Mouse (Mus musculus): ENCODE data around the gene Ppef2. TPM values are rescaled to one million over a fixed set of nuclear protein-coding genes. Genes with fewer than 3 reads are reported as not detected.
A peak's percentile ranks its signal among the peaks of the same experiment; 100 is the strongest.

The Ppef2 gene
- 0.17 TPM in 1 of 2 replicates, not detected in the other for polyA plus RNA-seq (2014; fragmentation: Nextera tagmentation; extraction: Ambion mirVana)

DNA sequence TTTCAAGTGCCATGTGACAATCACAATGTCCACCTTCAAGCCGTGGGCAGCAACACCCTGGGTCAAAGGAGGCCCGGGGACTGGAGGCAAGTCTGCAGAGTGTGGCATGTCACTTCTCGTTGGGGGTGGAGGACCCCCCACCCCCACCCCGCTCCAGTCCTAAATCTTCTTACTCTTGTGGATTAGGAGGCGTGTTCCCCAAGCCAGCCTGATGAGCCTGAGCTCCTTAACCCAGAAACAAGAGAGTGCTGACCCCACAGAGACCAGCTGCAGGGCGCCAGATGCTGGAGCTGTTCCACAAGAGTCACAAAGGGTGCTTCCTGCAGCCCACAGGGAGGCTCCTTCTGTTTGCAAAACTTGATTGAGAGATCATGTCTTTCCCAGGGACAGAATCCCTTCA lies at the start of gene Ppef2:
Gene Ppef2 (minus strand): TSS at position 61 of the 400 bp plus-strand sequence.
- Histone ChIP-seq H3K27ac (ENCODE audit: low read depth, low read length) (no peak within 1 kb of the TSS), H3K9ac (ENCODE audit: low read length) (no peak within 1 kb of the TSS), H3K4me3 (ENCODE audit: low read depth, low read length) (no peak within 1 kb of the TSS), H3K4me1 (ENCODE audit: control insufficient read depth, insufficient read depth, low read length) (peaks cover 12% of the 10 kb centered on the region), H3K9me3 (ENCODE audit: control insufficient read depth, low read length) (no peaks in the 10 kb centered on the region), H3K36me3 (ENCODE audit: control insufficient read depth, insufficient read depth, low read length) (no peaks in the 10 kb centered on the region), H3K27me3 (ENCODE audit: control insufficient read depth, insufficient read depth, low read length) (no peaks in the 10 kb centered on the region), H3K4me2 (no peak within 1 kb of the TSS)
- no peak for DNase-seq (ENCODE audit: low spot score, missing footprints)
- WGBS, result 7% methylated on average over 6 of the region's 6 CpGs
- peak; percentile 56 for ATAC-seq (ENCODE audit: low FRiP score)

DNA sequence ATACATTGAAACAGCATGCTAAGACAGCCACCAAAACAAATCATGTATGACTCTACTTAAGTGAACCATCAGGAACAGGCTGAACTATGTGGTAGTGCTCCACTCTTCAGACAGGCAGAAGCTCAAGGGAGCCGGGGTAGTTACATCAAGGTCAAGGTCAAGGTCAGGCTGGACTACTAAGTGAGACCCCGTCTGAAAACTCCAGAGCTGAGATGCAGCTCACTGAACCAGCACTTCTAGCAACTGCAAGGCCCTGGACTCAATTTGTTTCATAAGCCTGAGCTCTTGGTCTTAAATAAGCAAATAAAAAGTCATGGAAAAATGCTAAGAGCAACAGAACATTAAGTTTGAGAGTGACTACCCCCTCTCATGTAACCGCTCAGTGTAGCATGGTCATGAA lies 48.2 kb upstream of the Ppef2 start:
- WGBS, result 93% methylated on average over 3 of the region's 3 CpGs
- no peak overlapping the region for H3K4me2 ChIP-seq
- no peak overlapping the region for H3K4me3 ChIP-seq (ENCODE audit: low read depth, low read length)
- H3K36me3 ChIP-seq (ENCODE audit: control insufficient read depth, insufficient read depth, low read length), result peaks cover 22% of the 10 kb centered on the region
- H3K27ac ChIP-seq (ENCODE audit: low read depth, low read length), result no peak overlapping the region
- no peak overlapping the region for H3K9ac ChIP-seq (ENCODE audit: low read length)
- no peaks in the 10 kb centered on the region for H3K9me3 ChIP-seq (ENCODE audit: control insufficient read depth, low read length)
- H3K27me3 ChIP-seq (ENCODE audit: control insufficient read depth, insufficient read depth, low read length), result no peaks in the 10 kb centered on the region
- ATAC-seq (ENCODE audit: low FRiP score) (no peak), DNase-seq (ENCODE audit: low spot score, missing footprints) (no peak)
- peaks cover 7% of the 10 kb centered on the region for H3K4me1 ChIP-seq (ENCODE audit: control insufficient read depth, insufficient read depth, low read length)

DNA sequence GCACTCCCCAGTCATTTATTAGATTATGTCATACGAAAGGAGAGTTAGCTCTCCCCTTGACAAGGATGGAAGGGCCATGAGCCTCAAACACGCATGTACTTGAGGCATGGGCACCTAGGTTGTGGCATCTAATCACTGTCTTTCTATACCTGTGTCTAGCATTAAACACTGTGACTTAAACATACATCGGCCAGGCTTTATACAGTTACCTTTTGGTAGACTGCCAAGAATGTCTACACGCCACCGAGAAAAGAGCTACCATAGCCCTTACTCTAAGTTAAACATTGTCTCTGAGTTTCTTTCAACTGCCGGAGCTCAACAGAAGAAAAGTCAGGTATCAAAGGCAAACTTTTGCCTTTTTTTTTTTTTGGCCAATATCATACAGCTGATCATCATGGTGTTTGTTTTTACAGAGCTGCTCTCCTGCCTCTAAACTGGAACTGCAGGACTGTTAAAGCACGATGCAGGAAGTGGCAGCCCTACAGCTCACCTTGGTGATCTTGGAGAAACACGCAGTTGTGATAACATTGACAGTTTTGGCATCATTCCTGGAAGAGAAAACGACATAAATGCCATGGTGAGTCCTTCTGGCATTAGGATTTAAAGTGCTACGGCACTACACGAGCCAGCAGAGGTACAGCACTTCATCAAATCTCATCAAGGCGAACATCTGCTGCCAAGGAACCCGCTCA lies 46.2 kb upstream of the Ppef2 start:
- Histone ChIP-seq H3K9me3 (ENCODE audit: control insufficient read depth, low read length) (no peaks in the 10 kb centered on the region), H3K27ac (ENCODE audit: low read depth, low read length) (no peak overlapping the region), H3K4me2 (no peak overlapping the region), H3K4me3 (ENCODE audit: low read depth, low read length) (no peak overlapping the region), H3K27me3 (ENCODE audit: control insufficient read depth, insufficient read depth, low read length) (no peaks in the 10 kb centered on the region), H3K36me3 (ENCODE audit: control insufficient read depth, insufficient read depth, low read length) (peaks cover 25% of the 10 kb centered on the region), H3K9ac (ENCODE audit: low read length) (no peak overlapping the region), H3K4me1 (ENCODE audit: control insufficient read depth, insufficient read depth, low read length) (no peaks in the 10 kb centered on the region)
- ATAC-seq (ENCODE audit: low FRiP score) (no peak), DNase-seq (ENCODE audit: low spot score, missing footprints) (no peak)
- WGBS, result 92% methylated on average over 13 of the region's 13 CpGs

DNA sequence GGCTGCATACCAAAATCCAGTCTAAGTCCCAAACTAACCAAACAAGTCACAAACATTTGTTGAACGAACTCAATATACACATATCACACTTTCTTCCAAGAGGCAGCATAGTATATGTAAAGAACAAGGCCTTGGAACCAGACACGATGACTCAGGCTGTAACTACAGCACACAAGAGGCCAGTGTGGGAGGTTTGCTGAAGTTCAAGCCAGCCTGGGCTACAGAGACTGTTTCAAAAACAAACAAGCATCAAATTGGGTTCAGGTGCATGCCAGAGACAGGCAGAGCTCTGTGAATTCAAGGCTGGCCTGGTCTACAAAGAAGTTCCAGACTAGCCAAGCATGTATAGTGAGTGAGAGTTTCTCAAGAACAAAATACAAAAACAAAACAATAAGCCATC lies 38.4 kb upstream of the Ppef2 start:
- Histone ChIP-seq H3K4me1 (ENCODE audit: control insufficient read depth, insufficient read depth, low read length) (no peaks in the 10 kb centered on the region), H3K27ac (ENCODE audit: low read depth, low read length) (no peak overlapping the region), H3K9me3 (ENCODE audit: control insufficient read depth, low read length) (no peaks in the 10 kb centered on the region), H3K27me3 (ENCODE audit: control insufficient read depth, insufficient read depth, low read length) (no peaks in the 10 kb centered on the region), H3K9ac (ENCODE audit: low read length) (no peak overlapping the region), H3K4me2 (no peak overlapping the region), H3K4me3 (ENCODE audit: low read depth, low read length) (no peak overlapping the region), H3K36me3 (ENCODE audit: control insufficient read depth, insufficient read depth, low read length) (peaks cover 21% of the 10 kb centered on the region)
- ATAC-seq (ENCODE audit: low FRiP score) (no peak), DNase-seq (ENCODE audit: low spot score, missing footprints) (no peak)
- 98% methylated on average over 2 of the region's 2 CpGs for WGBS

DNA sequence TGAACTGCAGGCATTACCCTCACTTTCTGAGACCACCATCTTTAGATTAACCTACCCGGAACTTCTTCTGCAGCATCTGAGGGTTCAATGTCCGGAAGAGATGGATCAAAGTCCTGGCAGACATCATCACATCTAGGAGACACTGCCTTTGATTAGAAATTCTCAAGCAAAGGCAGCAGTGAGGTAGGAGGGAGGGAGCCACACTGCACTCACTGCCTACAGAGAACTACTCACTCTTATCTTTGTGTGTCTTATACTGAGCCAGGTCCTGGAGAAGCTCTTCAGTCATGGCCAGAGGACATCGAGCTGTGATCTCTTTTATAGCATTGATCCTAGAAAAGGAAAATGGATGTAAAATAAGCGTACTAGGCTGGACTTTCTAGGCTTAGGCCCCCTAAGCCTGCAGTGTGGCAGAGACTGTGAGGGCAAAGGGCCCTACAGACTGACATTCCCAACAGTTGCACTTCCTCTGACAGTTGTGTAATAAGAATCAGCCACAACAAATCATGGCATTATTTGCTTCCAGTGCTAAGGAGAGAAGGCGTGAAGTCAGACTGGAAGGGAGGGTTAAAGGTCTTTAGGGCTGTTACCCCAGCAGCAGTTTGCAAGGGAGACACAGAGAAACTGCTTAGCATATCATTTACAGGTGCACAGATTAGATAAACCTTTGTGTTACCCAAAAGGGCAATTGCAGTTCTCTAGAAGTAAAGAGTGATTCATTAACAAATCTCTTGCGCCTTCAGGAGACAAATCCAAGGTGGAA lies 35.8 kb upstream of the Ppef2 start:
- Histone ChIP-seq H3K27ac (ENCODE audit: low read depth, low read length) (no peak overlapping the region), H3K9ac (ENCODE audit: low read length) (no peak overlapping the region), H3K4me2 (no peak overlapping the region), H3K27me3 (ENCODE audit: control insufficient read depth, insufficient read depth, low read length) (no peaks in the 10 kb centered on the region), H3K36me3 (ENCODE audit: control insufficient read depth, insufficient read depth, low read length) (peaks cover 18% of the 10 kb centered on the region), H3K4me3 (ENCODE audit: low read depth, low read length) (no peak overlapping the region), H3K9me3 (ENCODE audit: control insufficient read depth, low read length) (no peaks in the 10 kb centered on the region), H3K4me1 (ENCODE audit: control insufficient read depth, insufficient read depth, low read length) (no peaks in the 10 kb centered on the region)
- DNase-seq (ENCODE audit: low spot score, missing footprints) (no peak), ATAC-seq (ENCODE audit: low FRiP score) (no peak)
- 88% methylated on average over 6 of the region's 6 CpGs for WGBS

DNA sequence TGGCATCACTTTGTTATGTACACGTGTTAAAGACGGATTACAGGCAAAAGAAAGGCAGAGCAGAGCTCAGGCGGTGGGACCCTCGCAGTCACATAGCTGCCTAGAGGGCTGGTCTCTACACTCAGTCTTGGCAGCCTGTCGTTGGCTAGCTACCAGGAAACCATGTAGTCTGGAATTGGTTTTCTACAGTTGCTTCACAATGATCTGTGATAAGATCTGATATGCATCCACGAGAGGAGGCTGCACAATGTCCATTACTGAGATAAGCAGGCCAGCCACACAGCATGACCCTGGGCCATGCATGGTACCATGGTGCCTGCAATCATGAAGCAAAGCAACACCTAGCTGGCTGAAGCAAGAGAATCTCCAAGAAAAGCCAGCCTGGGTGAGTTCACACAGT lies 31.8 kb upstream of the Ppef2 start:
- Histone ChIP-seq H3K36me3 (ENCODE audit: control insufficient read depth, insufficient read depth, low read length) (peaks cover 10% of the 10 kb centered on the region), H3K4me3 (ENCODE audit: low read depth, low read length) (no peak overlapping the region), H3K27ac (ENCODE audit: low read depth, low read length) (no peak overlapping the region), H3K9me3 (ENCODE audit: control insufficient read depth, low read length) (no peaks in the 10 kb centered on the region), H3K4me2 (no peak overlapping the region), H3K4me1 (ENCODE audit: control insufficient read depth, insufficient read depth, low read length) (no peaks in the 10 kb centered on the region), H3K27me3 (ENCODE audit: control insufficient read depth, insufficient read depth, low read length) (no peaks in the 10 kb centered on the region), H3K9ac (ENCODE audit: low read length) (no peak overlapping the region)
- WGBS, result 93% methylated on average over 6 of the region's 6 CpGs
- ATAC-seq (ENCODE audit: low FRiP score) (no peak), DNase-seq (ENCODE audit: low spot score, missing footprints) (no peak)

DNA sequence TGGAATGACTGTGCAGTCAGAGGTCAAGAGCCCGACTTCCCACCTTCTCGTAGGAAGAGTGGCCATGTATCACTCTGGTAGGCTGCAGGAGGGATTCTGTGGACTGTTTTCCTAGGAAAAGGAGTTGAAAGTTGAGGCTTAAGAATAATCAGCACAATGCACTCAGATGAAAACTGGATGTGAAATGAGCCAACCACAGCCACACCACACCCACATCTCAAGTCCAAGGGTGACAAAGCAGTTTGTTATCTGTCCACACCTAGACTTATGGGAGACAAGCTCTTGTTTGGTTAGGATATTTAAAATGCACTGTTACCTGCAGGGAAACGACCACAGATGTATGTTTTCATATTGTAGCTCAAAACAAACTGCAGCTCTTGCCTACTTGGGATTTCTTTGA lies 27.0 kb upstream of the Ppef2 start:
- no peaks in the 10 kb centered on the region for H3K9me3 ChIP-seq (ENCODE audit: control insufficient read depth, low read length)
- no peak overlapping the region for H3K9ac ChIP-seq (ENCODE audit: low read length)
- WGBS, result 67% methylated on average over 3 of the region's 3 CpGs
- no peaks in the 10 kb centered on the region for H3K27me3 ChIP-seq (ENCODE audit: control insufficient read depth, insufficient read depth, low read length)
- no peak for DNase-seq (ENCODE audit: low spot score, missing footprints)
- H3K4me3 ChIP-seq (ENCODE audit: low read depth, low read length), result no peak overlapping the region
- no peak overlapping the region for H3K27ac ChIP-seq (ENCODE audit: low read depth, low read length)
- H3K4me1 ChIP-seq (ENCODE audit: control insufficient read depth, insufficient read depth, low read length), result no peaks in the 10 kb centered on the region
- no peaks in the 10 kb centered on the region for H3K36me3 ChIP-seq (ENCODE audit: control insufficient read depth, insufficient read depth, low read length)
- no peak overlapping the region for H3K4me2 ChIP-seq
- no peak for ATAC-seq (ENCODE audit: low FRiP score)

DNA sequence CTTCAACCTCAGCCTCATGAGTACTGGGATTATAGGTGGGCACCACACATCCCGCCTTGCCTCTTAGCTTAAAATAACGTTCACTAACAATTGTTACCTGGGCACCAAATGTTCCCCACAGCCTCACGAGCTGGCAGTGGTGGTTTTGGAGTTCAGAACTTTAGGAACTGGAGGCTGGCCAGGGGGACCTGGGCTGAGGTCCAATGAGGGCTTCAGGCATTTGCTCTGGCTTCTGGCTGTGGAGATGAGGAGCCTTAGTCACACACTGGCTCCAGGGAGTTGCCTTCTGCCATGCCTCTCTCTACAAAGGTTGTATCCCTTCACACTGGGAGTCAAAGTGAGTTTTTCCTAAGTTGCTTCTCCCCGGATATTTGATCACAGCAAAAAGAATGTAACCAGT lies 26.5 kb upstream of the Ppef2 start:
- ATAC-seq (ENCODE audit: low FRiP score) (no peak), DNase-seq (ENCODE audit: low spot score, missing footprints) (no peak)
- no peak overlapping the region for H3K4me3 ChIP-seq (ENCODE audit: low read depth, low read length)
- WGBS, result 80% methylated on average over 4 of the region's 4 CpGs
- H3K27me3 ChIP-seq (ENCODE audit: control insufficient read depth, insufficient read depth, low read length), result no peaks in the 10 kb centered on the region
- H3K9me3 ChIP-seq (ENCODE audit: control insufficient read depth, low read length), result no peaks in the 10 kb centered on the region
- peaks cover 1% of the 10 kb centered on the region; the same call in 1 of the 2 replicates for H3K4me1 ChIP-seq (ENCODE audit: control insufficient read depth, insufficient read depth, low read length)
- no peak overlapping the region for H3K4me2 ChIP-seq
- no peaks in the 10 kb centered on the region for H3K36me3 ChIP-seq (ENCODE audit: control insufficient read depth, insufficient read depth, low read length)
- H3K27ac ChIP-seq (ENCODE audit: low read depth, low read length), result no peak overlapping the region
- H3K9ac ChIP-seq (ENCODE audit: low read length), result no peak overlapping the region

DNA sequence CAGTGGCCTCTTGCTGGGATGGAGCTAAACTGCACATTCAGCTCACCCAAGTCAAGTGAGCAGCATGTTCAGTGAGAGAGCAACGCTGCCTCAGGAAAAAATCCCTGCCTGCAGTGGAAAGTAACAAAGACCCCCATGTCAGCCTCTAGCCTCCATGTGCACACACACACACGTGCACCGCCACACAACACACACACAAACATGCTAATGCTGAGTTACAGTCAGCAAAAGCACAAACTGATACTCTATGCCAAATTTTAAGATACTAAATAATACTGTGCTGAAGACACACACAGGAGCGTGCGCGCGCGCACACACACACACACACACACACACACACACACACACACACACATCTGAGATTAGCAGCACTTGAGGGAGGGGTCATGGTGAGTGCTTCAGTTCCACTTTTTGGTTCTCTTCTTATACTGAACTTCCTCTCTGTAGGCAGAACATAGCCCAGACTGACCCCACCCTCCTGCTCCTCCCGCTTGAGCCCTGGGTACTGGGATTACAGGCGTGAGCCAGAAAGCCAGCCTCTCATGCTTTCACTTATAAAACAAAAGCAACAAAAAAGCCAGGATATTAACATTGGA lies 23.0 kb upstream of the Ppef2 start:
- no peaks in the 10 kb centered on the region for H3K36me3 ChIP-seq (ENCODE audit: control insufficient read depth, insufficient read depth, low read length)
- no peak overlapping the region for H3K4me3 ChIP-seq (ENCODE audit: low read depth, low read length)
- H3K9ac ChIP-seq (ENCODE audit: low read length), result no peak overlapping the region
- no peak overlapping the region for H3K4me2 ChIP-seq
- no peak for DNase-seq (ENCODE audit: low spot score, missing footprints)
- no peak overlapping the region for H3K27ac ChIP-seq (ENCODE audit: low read depth, low read length)
- H3K27me3 ChIP-seq (ENCODE audit: control insufficient read depth, insufficient read depth, low read length), result no peaks in the 10 kb centered on the region; the same call in 1 of the 2 replicates
- no peak for ATAC-seq (ENCODE audit: low FRiP score)
- no peaks in the 10 kb centered on the region for H3K9me3 ChIP-seq (ENCODE audit: control insufficient read depth, low read length)
- peaks cover 3% of the 10 kb centered on the region; the same call in 1 of the 2 replicates for H3K4me1 ChIP-seq (ENCODE audit: control insufficient read depth, insufficient read depth, low read length)
- WGBS, result 83% methylated on average over 10 of the region's 10 CpGs
